Mouse (Mus musculus) thymus, postnatal 36 days (tissue): ENCODE data around the gene Clec4a2.
"Not testable (repeated sequence)": the region's sequence is repeated elsewhere in the genome, so short reads cannot be mapped to it uniquely, and the experiment has no call there.

Experiments
- DNase-seq, 2 experiments: peaks; one replicate each; pipeline ENCODE4 v3.0.0; 2022; ENCODE audit warnings: mixed read lengths in 2 of 2

Clec4a2 gene

GRCm38 (mm10) chr6:123106128-123106527 lies at the start of gene Clec4a2:
TSS of gene Clec4a2 (plus strand) at chr6:123106428.
- not testable (repeated sequence) for DNase-seq

GRCm38 (mm10) chr6:123095125-123095843 lies 10.9 kb upstream of the Clec4a2 start:
- no peak for DNase-seq

DNA sequence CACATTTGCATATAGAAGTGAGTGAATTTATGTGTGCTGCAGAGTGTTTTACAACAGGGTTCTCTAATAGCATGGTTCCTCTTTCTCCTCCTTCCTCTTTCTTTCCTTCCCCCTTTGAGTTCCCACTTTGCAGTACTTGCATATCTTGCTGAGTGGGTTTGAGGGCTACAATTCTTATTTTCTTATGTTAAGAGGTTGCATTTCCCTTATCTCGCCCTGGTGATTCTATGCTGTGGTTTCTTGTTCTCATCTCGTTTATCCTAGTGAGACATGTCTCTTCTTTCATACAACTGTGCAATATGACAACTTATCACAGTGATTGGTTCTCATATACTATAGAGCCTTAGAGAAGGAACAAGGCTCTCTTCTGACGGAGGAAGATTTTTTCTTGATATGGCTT lies 17.0 kb downstream of the Clec4a2 start:
- DNase-seq = no peak

GRCm38 (mm10) chr6:123127173-123127572 lies 20.9 kb downstream of the Clec4a2 start:
- DNase-seq = no peak

- not testable (repeated sequence) for DNase-seq
Observed at GRCm38 (mm10) chr6:123137766-123138526, 31.7 kb downstream of the Clec4a2 start.

DNA sequence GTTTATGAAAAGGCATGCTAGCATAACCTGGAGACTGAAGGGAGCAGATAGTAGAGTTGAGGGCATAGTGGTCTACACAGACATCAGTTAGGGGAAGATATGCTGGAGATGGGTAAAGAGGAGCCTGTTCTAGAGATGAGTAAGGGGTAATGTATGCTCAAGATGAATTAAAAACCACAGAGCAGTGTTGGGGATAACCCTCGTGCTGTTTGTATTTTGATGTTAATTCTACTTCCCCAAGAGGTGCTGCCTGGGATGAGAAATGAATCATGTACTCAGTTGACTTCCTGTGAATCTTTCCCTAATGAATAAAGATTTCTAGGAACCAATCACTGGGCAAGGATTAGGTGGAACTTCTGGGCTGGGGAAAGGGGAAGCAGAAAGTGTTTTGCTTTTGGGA lies 63.9 kb downstream of the Clec4a2 start:
- no peak for DNase-seq

DNA sequence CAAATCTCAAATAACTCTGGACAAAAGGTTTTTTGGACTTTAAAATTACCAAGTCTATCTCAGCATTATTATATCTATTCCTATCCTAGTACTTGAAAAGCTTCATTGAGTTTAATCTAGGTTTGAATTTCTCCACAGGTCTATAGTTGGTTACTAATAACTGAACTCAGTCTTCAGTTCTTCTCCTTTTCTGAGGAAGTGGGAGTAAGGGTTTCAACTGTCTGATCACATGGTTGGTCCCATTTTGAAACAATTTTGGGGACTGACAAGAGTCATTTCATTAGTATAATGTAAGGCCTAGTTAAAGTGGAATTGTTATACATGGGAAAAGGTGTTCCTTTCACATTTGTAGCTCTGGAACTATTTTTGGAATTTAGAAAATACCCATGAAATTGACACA lies 64.8 kb downstream of the Clec4a2 start:
- no peak for DNase-seq

- DNase-seq = no peak
Observed at GRCm38 (mm10) chr6:123172593-123172992, 66.4 kb downstream of the Clec4a2 start, which contains the start of gene Clec4b2. TSS of gene Clec4b2 (plus strand) at chr6:123172893.

DNA sequence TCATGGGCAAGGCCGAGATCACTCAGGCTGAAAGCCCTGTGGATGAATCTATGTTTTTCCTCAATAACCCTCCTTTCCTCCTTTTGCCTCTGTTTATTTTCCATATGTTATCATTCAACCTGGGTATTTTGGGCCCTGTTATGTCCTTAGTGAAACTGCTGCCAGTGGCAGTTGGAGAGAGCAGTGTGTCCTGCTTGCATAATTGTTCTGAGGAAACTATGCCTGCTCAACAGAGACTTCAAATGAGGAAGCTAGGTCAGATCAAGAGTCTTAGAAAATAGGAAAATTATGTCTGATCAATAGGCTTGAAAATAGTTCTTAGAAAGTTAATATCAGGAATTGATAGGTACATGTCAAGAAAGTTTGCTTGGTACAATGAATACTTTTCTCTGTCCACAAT lies 69.3 kb downstream of the Clec4a2 start:
- DNase-seq = no peak

DNA sequence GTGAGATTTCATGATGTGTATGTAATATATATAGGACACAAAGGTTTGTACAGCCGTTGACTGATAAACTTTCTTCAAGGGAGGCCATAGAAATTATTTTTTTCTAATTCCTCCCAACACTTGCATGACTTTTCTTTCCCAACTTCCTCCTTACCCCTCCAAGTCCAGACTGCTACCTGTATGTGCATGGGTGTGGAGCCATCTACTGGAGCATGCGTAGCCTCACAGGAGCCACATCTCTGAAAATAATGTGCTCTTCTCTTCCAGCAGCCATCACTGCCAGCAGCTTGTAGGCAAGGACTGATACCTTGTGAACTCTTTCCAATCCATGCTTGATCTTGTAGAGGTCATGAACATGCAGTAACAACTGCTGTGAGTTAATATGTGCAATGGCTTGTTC lies 78.6 kb downstream of the Clec4a2 start:
- not testable (repeated sequence) for DNase-seq
